Mouse (Mus musculus): ENCODE results near the gene Spaca3. TPM values are rescaled to one million over a fixed set of nuclear protein-coding genes. Genes with fewer than 3 reads are reported as not detected.

Gene Spaca3
- polyA plus RNA-seq, 1 experiment from 2014 or later, result not detected

DNA sequence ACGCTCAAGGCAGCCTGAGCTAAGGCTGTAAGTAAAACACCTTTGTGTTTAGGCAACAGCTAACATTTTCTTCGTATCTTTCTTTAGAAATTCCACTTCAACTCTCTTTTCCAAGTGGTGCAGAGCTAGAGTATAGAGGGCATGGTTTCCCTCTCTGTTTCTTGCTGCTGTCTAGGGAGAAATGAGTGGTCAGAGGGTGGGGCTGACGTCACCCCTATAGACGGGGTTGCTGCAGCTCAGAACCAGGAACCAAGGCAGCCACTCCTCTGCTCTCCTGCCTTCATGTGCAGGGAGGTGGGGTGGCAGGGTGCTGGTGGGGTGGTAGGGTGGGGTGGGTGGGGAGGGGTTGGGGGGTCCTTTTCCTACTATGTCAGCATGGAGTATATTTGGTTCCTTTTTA, 22.3 kb upstream of the Spaca3 start:
- no peak for ATAC-seq (ENCODE audit: low read depth)
- WGBS (ENCODE audit: insufficient replicate concordance), result 46% methylated on average over 4 of the region's 4 CpGs
- Histone ChIP-seq H3K9me3 (replicated peaks) (no peaks in the 10 kb centered on the region), H3K27me3 (peaks cover 5% of the 10 kb centered on the region), H3K4me1 (replicated peaks) (no peaks in the 10 kb centered on the region), H3K36me3 (no peaks in the 10 kb centered on the region), H3K4me2 (no peak overlapping the region), H3K9ac (no peak overlapping the region), H3K4me3 (replicated peaks) (no peak overlapping the region), H3K27ac (no peak overlapping the region)
- no peak for DNase-seq

DNA sequence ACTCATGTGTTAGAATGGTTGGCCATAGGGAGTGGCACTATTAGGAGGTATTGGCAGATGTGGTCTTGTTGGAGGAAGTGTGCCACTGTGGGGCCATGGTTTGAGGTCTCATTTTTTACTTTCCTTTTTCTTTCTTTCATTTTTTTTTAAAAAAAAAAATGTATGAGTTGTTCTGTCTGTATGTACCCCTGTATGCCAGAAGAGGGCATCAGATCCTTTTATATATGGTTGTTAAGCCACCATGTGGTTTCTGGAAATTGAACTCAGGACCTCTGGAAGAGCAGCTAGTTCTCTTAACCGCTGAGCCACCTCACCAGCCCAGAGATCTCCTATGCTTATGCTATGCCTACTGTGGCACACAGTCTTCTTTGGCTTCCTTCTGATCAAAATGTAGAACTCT, 19.4 kb upstream of the Spaca3 start:
- no peak for ATAC-seq (ENCODE audit: low read depth)
- H3K9ac ChIP-seq, result no peak overlapping the region
- no peaks in the 10 kb centered on the region for H3K36me3 ChIP-seq
- no peak overlapping the region for H3K27ac ChIP-seq
- H3K9me3 ChIP-seq (replicated peaks), result no peaks in the 10 kb centered on the region
- no peaks in the 10 kb centered on the region for H3K27me3 ChIP-seq
- H3K4me3 ChIP-seq (replicated peaks), result no peak overlapping the region
- no peak overlapping the region for H3K4me2 ChIP-seq
- WGBS (ENCODE audit: insufficient replicate concordance), result 43% methylated on average over 1 of the region's 1 CpGs
- DNase-seq, result no peak
- H3K4me1 ChIP-seq (replicated peaks), result no peaks in the 10 kb centered on the region

DNA sequence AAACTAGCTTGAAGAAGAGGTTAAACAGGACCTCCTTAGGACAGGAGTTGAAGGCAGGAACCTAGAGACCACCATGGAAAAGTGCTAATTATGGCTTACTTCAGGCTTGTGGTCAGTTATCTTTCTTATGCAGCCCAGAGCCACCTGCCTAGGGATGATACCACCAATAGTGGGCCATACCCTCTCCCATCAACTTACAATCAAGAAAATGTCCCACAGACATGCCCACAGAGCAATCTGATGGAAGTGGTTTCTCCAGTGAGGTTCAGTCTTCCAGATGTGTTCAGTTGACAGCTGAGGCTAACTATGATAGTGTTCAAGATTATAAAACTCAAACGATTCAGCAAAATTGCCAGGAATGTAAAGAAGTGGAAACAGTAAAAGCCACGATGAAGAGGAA, 14.7 kb upstream of the Spaca3 start:
- Histone ChIP-seq H3K9ac (no peak overlapping the region), H3K36me3 (no peaks in the 10 kb centered on the region), H3K4me1 (replicated peaks) (no peaks in the 10 kb centered on the region), H3K9me3 (replicated peaks) (no peaks in the 10 kb centered on the region), H3K27me3 (peaks cover 8% of the 10 kb centered on the region), H3K27ac (no peak overlapping the region), H3K4me3 (replicated peaks) (no peak overlapping the region), H3K4me2 (no peak overlapping the region)
- 28% methylated on average over 2 of the region's 2 CpGs for WGBS (ENCODE audit: insufficient replicate concordance)
- no peak for ATAC-seq (ENCODE audit: low read depth)
- no peak for DNase-seq

DNA sequence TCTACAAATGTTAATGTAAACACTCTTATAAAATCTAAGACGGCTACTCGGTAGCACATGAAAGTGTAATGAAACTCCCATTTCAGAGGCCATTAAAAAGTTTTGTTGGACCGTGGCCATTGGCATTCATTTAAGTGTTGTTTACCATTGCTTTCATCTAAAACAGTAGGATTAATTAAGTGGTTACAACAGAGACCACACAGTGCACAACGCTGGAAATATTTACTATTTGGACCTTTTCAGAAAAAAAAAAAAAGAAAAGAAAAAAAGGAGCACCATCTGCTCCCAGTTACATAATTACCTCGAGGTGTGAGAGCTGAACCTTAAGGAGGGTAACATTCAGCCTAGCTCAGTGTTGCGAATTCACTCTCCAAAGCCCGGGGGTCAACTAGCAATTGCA, 12.7 kb upstream of the Spaca3 start:
- Histone ChIP-seq H3K4me3 (replicated peaks) (no peak overlapping the region), H3K4me1 (replicated peaks) (no peaks in the 10 kb centered on the region), H3K27ac (no peak overlapping the region), H3K27me3 (peaks cover 8% of the 10 kb centered on the region), H3K4me2 (no peak overlapping the region), H3K9me3 (replicated peaks) (no peaks in the 10 kb centered on the region), H3K36me3 (no peaks in the 10 kb centered on the region), H3K9ac (no peak overlapping the region)
- DNase-seq (no peak), ATAC-seq (ENCODE audit: low read depth) (no peak)
- 60% methylated on average over 7 of the region's 7 CpGs for WGBS (ENCODE audit: insufficient replicate concordance)

DNA sequence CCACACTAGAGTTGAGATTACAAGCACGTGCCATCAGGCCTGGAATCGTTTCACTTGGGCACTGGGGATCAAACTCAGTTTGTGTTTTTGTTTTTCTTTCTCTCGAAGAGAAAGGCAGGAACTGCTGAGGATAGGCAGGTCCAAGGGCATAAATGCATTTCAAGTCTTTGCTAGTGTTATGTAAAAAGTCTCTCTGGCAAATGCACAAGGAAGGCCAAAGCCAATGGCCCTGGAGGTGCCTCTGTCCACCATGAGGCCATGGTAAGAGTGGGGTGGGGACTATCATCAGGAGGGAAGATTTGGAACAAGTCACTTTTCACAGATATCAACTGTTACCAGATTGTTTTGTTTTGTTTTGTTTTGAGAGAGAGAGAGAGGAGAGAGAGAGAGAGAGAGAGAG, 12.1 kb upstream of the Spaca3 start:
- WGBS (ENCODE audit: insufficient replicate concordance), result 45% methylated on average over 3 of the region's 3 CpGs
- DNase-seq (no peak), ATAC-seq (ENCODE audit: low read depth) (no peak)
- Histone ChIP-seq H3K27ac (no peak overlapping the region), H3K36me3 (no peaks in the 10 kb centered on the region), H3K9ac (no peak overlapping the region), H3K9me3 (replicated peaks) (no peaks in the 10 kb centered on the region), H3K4me2 (no peak overlapping the region), H3K27me3 (peaks cover 8% of the 10 kb centered on the region), H3K4me3 (replicated peaks) (no peak overlapping the region), H3K4me1 (replicated peaks) (no peaks in the 10 kb centered on the region)

DNA sequence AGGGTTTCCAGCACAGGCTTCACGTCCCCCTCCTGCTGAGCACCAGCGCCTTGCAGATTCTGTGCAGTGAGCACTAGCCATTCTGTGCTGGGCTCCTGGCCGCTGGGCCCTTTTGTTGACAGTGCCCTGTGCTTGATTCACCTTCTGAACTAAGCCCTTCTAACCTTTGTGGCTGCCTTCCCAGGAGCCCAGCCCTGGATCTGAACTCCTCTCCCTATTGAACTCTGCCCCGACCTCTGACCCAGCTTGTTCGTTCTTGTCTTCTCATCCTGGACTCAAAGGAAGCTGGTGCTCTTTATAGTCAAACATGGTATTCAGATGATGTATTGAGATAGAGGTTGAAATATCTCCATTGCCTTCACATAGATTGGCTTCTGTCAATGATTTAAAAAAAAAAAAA, 10.0 kb upstream of the Spaca3 start:
- Histone ChIP-seq H3K9me3 (replicated peaks) (no peaks in the 10 kb centered on the region), H3K4me1 (replicated peaks) (peaks cover 6% of the 10 kb centered on the region; the same call in 1 of the 2 replicates), H3K36me3 (no peaks in the 10 kb centered on the region), H3K27me3 (peaks cover 17% of the 10 kb centered on the region), H3K9ac (no peak overlapping the region), H3K27ac (no peak overlapping the region), H3K4me3 (replicated peaks) (no peak overlapping the region), H3K4me2 (no peak overlapping the region)
- WGBS (ENCODE audit: insufficient replicate concordance), result 53% methylated on average over 5 of the region's 5 CpGs
- no peak for ATAC-seq (ENCODE audit: low read depth)
- no peak for DNase-seq

DNA sequence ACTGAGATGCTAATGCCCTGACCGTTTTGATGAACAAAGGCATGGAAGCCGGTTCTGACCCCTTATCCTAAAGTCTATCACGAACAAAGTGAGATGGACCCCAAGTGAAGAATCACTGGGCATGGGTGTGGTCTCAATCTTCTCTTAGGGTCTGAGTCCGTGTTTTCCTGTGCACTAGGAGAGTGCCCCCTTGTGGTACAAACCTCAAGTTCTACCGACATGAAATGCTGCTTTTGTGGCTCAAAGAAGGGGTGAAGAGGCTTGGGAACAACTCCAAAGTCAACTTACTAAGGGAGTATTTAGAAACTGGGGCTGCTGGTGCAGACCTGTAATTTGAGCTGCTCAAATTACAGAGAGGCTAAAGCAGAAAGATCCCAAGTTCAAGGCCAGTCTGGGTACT, 6.3 kb upstream of the Spaca3 start:
- H3K27me3 ChIP-seq, result peaks cover 21% of the 10 kb centered on the region
- ATAC-seq (ENCODE audit: low read depth) (no peak), DNase-seq (no peak)
- H3K36me3 ChIP-seq, result no peaks in the 10 kb centered on the region
- 27% methylated on average over 5 of the region's 5 CpGs for WGBS (ENCODE audit: insufficient replicate concordance)
- no peak overlapping the region for H3K27ac ChIP-seq
- no peak overlapping the region for H3K4me3 ChIP-seq (replicated peaks)
- H3K9me3 ChIP-seq (replicated peaks), result no peaks in the 10 kb centered on the region
- H3K4me2 ChIP-seq, result no peak overlapping the region
- no peak overlapping the region for H3K9ac ChIP-seq
- H3K4me1 ChIP-seq (replicated peaks), result peaks cover 30% of the 10 kb centered on the region

DNA sequence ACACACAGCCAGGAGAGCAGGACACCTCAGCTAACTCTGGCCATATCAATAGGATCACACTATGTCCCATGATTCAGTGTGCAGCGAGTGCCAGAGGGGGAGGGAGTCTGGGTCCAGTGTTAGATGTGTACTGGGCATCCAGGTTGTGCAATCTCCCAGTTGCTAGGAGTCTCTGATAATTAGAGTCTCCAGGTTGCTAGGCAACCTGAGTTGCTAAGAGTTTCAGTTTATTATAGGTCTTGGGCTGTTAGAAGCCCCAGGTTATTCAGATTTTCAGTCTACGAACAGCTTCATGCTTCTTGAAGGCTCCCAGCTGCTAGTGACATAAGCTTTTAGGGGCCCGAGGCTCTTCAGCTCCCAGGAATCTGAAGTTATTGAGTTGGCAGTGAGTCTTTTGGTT, 5.2 kb upstream of the Spaca3 start:
- Histone ChIP-seq H3K4me2 (no peak overlapping the region), H3K9ac (no peak overlapping the region), H3K4me3 (replicated peaks) (no peak overlapping the region), H3K4me1 (replicated peaks) (peaks cover 34% of the 10 kb centered on the region), H3K27me3 (peaks cover 15% of the 10 kb centered on the region), H3K36me3 (no peaks in the 10 kb centered on the region), H3K9me3 (replicated peaks) (no peaks in the 10 kb centered on the region), H3K27ac (no peak overlapping the region)
- WGBS (ENCODE audit: insufficient replicate concordance), result 48% methylated on average over 3 of the region's 3 CpGs
- DNase-seq (no peak), ATAC-seq (ENCODE audit: low read depth) (0 out of 2 replicates have a peak, but pooled peaks have one; percentile 22)

DNA sequence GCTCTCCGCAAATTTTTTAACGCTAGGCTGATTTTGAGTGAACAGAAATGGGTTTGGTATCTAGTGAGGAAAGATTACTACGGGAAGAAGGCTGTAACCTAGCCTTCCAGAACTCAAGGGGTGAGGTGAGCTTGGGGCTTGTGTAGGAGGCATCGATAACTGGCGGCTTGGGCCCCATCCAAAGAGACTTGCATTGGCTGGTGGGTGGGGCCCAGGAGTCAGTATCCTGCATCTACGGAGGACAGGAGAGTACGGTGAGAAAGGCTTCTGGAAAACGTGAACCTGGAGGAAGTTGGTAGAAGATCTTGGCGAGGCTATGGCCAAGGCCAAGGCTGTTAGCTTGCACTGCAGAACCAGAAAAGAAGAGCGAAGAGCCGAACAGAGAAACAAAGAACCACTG, 3.7 kb upstream of the Spaca3 start:
- Histone ChIP-seq H3K9ac (no peak overlapping the region), H3K4me3 (replicated peaks) (no peak overlapping the region), H3K9me3 (replicated peaks) (no peaks in the 10 kb centered on the region), H3K4me2 (peak overlapping the region; percentile 36), H3K36me3 (no peaks in the 10 kb centered on the region), H3K27ac (0 out of 2 replicates have a peak overlapping the region, but pooled peaks have one; percentile 36), H3K4me1 (replicated peaks) (peaks cover 34% of the 10 kb centered on the region), H3K27me3 (peaks cover 16% of the 10 kb centered on the region)
- DNase-seq (no peak), ATAC-seq (ENCODE audit: low read depth) (no peak)
- WGBS (ENCODE audit: insufficient replicate concordance), result 73% methylated on average over 11 of the region's 11 CpGs

DNA sequence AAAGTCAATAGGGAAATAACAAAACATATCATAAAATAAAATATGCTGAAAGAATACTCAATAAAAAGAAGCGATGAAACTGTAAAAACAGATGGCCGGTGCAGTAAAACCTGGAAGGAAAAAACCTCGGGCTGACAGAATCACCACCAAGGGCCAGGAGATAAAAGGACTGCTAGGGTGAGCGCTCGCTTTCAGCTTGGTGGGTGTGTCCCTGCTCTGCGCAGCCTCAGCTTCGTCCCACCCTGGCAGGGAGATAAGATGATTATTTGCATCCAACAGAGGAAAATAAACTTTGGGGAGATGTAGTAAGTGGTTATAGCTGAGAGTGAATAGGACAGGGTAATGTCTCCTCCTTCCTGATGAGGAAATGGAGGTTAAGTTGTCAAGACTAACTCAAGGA, 3.3 kb upstream of the Spaca3 start:
- Histone ChIP-seq H3K4me1 (replicated peaks) (peaks cover 34% of the 10 kb centered on the region), H3K36me3 (no peaks in the 10 kb centered on the region), H3K4me3 (replicated peaks) (no peak overlapping the region), H3K9ac (no peak overlapping the region), H3K4me2 (peak overlapping the region; percentile 36), H3K27ac (peak overlapping the region; percentile 36; the same call in 1 of the 2 replicates), H3K9me3 (replicated peaks) (no peaks in the 10 kb centered on the region), H3K27me3 (peaks cover 19% of the 10 kb centered on the region)
- DNase-seq (peak; percentile 44), ATAC-seq (ENCODE audit: low read depth) (peak; percentile 91)
- 17% methylated on average over 7 of the region's 7 CpGs for WGBS (ENCODE audit: insufficient replicate concordance)

DNA sequence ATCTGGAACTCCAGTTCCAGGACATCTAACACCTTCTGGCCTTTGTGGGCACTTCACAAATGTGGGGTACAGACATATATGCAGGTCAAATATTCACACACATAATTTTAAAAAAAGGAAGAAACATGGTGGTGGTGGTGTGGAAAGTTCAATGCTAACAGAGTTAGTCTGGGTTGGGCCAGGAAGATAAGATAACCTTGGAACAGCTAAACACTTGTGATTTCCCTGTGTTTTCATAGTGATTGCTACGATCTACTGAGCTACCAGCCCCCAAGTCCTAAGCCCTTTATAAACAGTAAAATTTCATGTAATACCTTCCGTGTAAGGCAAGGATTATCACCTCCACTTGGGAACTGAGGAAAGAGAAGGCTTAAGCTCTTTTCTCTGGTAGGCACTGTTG, 1.3 kb upstream of the Spaca3 start:
- H3K4me2 ChIP-seq, result no peak overlapping the region
- 45% methylated on average over 2 of the region's 2 CpGs for WGBS (ENCODE audit: insufficient replicate concordance)
- H3K36me3 ChIP-seq, result no peaks in the 10 kb centered on the region
- no peak overlapping the region for H3K4me3 ChIP-seq (replicated peaks)
- H3K9ac ChIP-seq, result no peak overlapping the region
- H3K27ac ChIP-seq, result peak overlapping the region; percentile 23; the same call in 1 of the 2 replicates
- DNase-seq, result no peak
- H3K4me1 ChIP-seq (replicated peaks), result peaks cover 34% of the 10 kb centered on the region
- H3K27me3 ChIP-seq, result peaks cover 26% of the 10 kb centered on the region
- no peak for ATAC-seq (ENCODE audit: low read depth)
- no peaks in the 10 kb centered on the region for H3K9me3 ChIP-seq (replicated peaks)

DNA sequence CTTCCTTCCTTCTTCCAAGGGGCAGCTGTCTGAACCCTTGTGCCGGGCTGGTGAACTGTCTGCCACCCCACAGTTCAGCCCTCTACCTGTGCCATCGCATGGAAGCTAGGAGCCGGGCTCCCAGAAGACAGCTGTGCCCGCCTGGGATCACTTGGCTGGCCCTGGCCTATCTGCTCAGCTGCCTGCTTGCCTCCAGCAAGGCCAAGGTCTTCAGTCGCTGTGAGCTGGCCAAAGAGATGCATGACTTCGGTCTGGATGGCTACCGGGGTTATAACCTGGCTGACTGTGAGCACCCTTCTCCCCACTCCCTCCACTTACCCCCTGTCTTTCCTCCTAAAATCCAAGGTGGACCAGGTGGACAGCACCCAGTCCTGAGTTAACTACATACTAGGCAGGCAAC, 4.8 kb downstream of the Spaca3 start:
- Histone ChIP-seq H3K9me3 (replicated peaks) (no peaks in the 10 kb centered on the region), H3K4me3 (replicated peaks) (no peak overlapping the region), H3K27me3 (peaks cover 18% of the 10 kb centered on the region; the same call in 1 of the 2 replicates), H3K9ac (no peak overlapping the region), H3K4me1 (replicated peaks) (no peaks in the 10 kb centered on the region), H3K27ac (no peak overlapping the region), H3K4me2 (no peak overlapping the region), H3K36me3 (no peaks in the 10 kb centered on the region)
- ATAC-seq (ENCODE audit: low read depth) (no peak), DNase-seq (no peak)
- 77% methylated on average over 7 of the region's 7 CpGs for WGBS (ENCODE audit: insufficient replicate concordance)

All from liver, embryonic 13.5 days (tissue).